In genomic region chr5:110979011-110979860, GRCm38 (mm10) we compare ENCODE assay signal across 8 mouse cellular contexts.
DNase-seq lines count a peak whose midpoint lies in the region; ATAC-seq lines count a peak whose summit lies in the region.

No protein-coding gene starts in this region.

- ATAC-seq in cerebellum, adult (ENCODE audit: insufficient number of reproducible peaks, low FRiP score, low TSS enrichment): no peak
- ATAC-seq in hindbrain, embryonic 12.5 days (ENCODE audit: low FRiP score): peak; percentile 64
- ATAC-seq in limb, embryonic 11.5 days (ENCODE audit: insufficient number of reproducible peaks, low FRiP score, low TSS enrichment, low read depth): peak; percentile 33; the same call in 1 of the 2 replicates
- peak; percentile 71 for ATAC-seq in midbrain, embryonic 11.5 days (ENCODE audit: low FRiP score)

- peak overlapping the region; percentile 93 for H3K4me2 ChIP-seq in hindbrain, embryonic 12.5 days (replicated peaks)
- H3K4me2 ChIP-seq in limb, embryonic 11.5 days (ENCODE audit: low read depth, severe bottlenecking): peak overlapping the region; percentile 87
- H3K4me2 ChIP-seq in midbrain, embryonic 11.5 days: peak overlapping the region; percentile 93

- under 1% methylated on average over 92 of the region's 104 CpGs for WGBS in hindbrain, embryonic 12.5 days
- WGBS in limb, embryonic 11.5 days: under 1% methylated on average over 101 of the region's 104 CpGs
- WGBS in midbrain, embryonic 11.5 days: under 1% methylated on average over 93 of the region's 104 CpGs

- no peaks in the 10 kb centered on the region for H3K9me3 ChIP-seq in hindbrain, embryonic 12.5 days (replicated peaks)
- no peaks in the 10 kb centered on the region for H3K9me3 ChIP-seq in limb, embryonic 11.5 days (ENCODE audit: control insufficient read depth, low read length)
- H3K9me3 ChIP-seq in midbrain, embryonic 11.5 days (ENCODE audit: control insufficient read depth, low read length): no peaks in the 10 kb centered on the region

- peak; percentile 30 to 52 for DNase-seq in cerebellum, adult 18-20 months
- DNase-seq in c-Kit-positive CD71-negative TER-119-negative erythroid progenitor cells, embryonic 14.5 days (ENCODE audit: low read depth): peak; percentile 9
- DNase-seq in forelimb bud, embryonic 11.5 days (ENCODE audit: low read depth, low spot score): peak; percentile 2
- peak; percentile 72 for DNase-seq in limb, embryonic 11.5 days (ENCODE audit: low spot score)
- peak; percentile 96 for DNase-seq in midbrain, embryonic 11.5 days (ENCODE audit: low spot score, missing footprints)
- DNase-seq in spleen, postnatal 10 days (ENCODE audit: low spot score in 2 of 2): peak; percentile 32 to 47

- peak overlapping the region; percentile 89 for H3K27ac ChIP-seq in hindbrain, embryonic 12.5 days
- peak overlapping the region; percentile 86 for H3K27ac ChIP-seq in limb, embryonic 11.5 days (replicated peaks; ENCODE audit: low read depth, low read length)
- peak overlapping the region; percentile 64 for H3K27ac ChIP-seq in midbrain, embryonic 11.5 days (ENCODE audit: low read depth, low read length)

- H3K4me3 ChIP-seq in hindbrain, embryonic 12.5 days: peak overlapping the region; percentile 77
- peak overlapping the region; percentile 63 for H3K4me3 ChIP-seq in limb, embryonic 11.5 days (ENCODE audit: low read depth, low read length)
- peak overlapping the region; percentile 63 for H3K4me3 ChIP-seq in midbrain, embryonic 11.5 days (ENCODE audit: low read depth, low read length)

- H3K27me3 ChIP-seq in hindbrain, embryonic 12.5 days: no peaks in the 10 kb centered on the region
- no peaks in the 10 kb centered on the region for H3K27me3 ChIP-seq in limb, embryonic 11.5 days (ENCODE audit: control insufficient read depth, insufficient read depth, low read length)
- peaks cover 4% of the 10 kb centered on the region; the same call in 1 of the 2 replicates for H3K27me3 ChIP-seq in midbrain, embryonic 11.5 days (ENCODE audit: control insufficient read depth, insufficient read depth, low read length)

- peak overlapping the region; percentile 88 for H3K9ac ChIP-seq in hindbrain, embryonic 12.5 days
- peak overlapping the region; percentile 76 for H3K9ac ChIP-seq in limb, embryonic 11.5 days (ENCODE audit: low read length)
- peak overlapping the region; percentile 80 for H3K9ac ChIP-seq in midbrain, embryonic 11.5 days (ENCODE audit: low read length)

- no peaks in the 10 kb centered on the region for H3K36me3 ChIP-seq in hindbrain, embryonic 12.5 days
- H3K36me3 ChIP-seq in limb, embryonic 11.5 days (ENCODE audit: control insufficient read depth, insufficient read depth, low read length): no peaks in the 10 kb centered on the region; the same call in 1 of the 2 replicates
- no peaks in the 10 kb centered on the region for H3K36me3 ChIP-seq in midbrain, embryonic 11.5 days (ENCODE audit: control insufficient read depth, insufficient read depth, low read length)

- peaks cover 22% of the 10 kb centered on the region for H3K4me1 ChIP-seq in hindbrain, embryonic 12.5 days
- H3K4me1 ChIP-seq in limb, embryonic 11.5 days (ENCODE audit: control insufficient read depth, insufficient read depth, low read length): peaks cover 11% of the 10 kb centered on the region; the same call in 1 of the 2 replicates
- no peaks in the 10 kb centered on the region; the same call in none of the 2 replicates for H3K4me1 ChIP-seq in midbrain, embryonic 11.5 days (ENCODE audit: control insufficient read depth, insufficient read depth, low read length)

Comparison
In these comparisons a context has a peak if more than half of its experiments do, and no peak if none do; other contexts are left out.
1. DNase-seq: peak in every context shown above with its lines; median percentile 96 in midbrain, embryonic 11.5 days; 72 in limb, embryonic 11.5 days; 41 in cerebellum, adult 18-20 months; 40 in spleen, postnatal 10 days; 9 in c-Kit-positive CD71-negative TER-119-negative erythroid progenitor cells, embryonic 14.5 days; 2 in forelimb bud, embryonic 11.5 days.